Mouse (Mus musculus) splenic B cell, adult 2 months (primary cell): Measurements from ENCODE around the gene Msmp.
A peak's percentile ranks its signal among the peaks of the same experiment; 100 is the strongest.

ENCODE experiments used
- DNase-seq: peaks from one replicate; pipeline ENCODE4 v3.0.0-alpha.2; 2011; ENCODE audit warnings: low read depth, low spot score
- H3K27me3 ChIP-seq: 2 replicates; pipeline ENCODE4 v1.6.1; 2012; ENCODE audit warnings: mild to moderate bottlenecking, low read length, moderate library complexity, mixed read lengths; ENCODE audit not compliant: control insufficient read depth, poor library complexity, insufficient read depth, severe bottlenecking
- H3K36me3 ChIP-seq: 2 replicates; pipeline ENCODE4 v1.6.1; 2012; ENCODE audit warnings: mild to moderate bottlenecking, low read length, moderate library complexity, mixed read lengths; ENCODE audit not compliant: control insufficient read depth, poor library complexity, insufficient read depth, severe bottlenecking

Gene Msmp

GRCm38 (mm10) chr4:43579731-43580130 lies 4.6 kb downstream of the Msmp start:
- no peak for DNase-seq
- Histone ChIP-seq H3K27me3 (no peaks in the 10 kb centered on the region), H3K36me3 (peaks cover 1% of the 10 kb centered on the region)

GRCm38 (mm10) chr4:43579256-43579655 lies 5.0 kb downstream of the Msmp start:
- Histone ChIP-seq H3K27me3 (no peaks in the 10 kb centered on the region), H3K36me3 (peaks cover 1% of the 10 kb centered on the region)
- no peak for DNase-seq

- peak; percentile 81 for DNase-seq
- H3K27me3 ChIP-seq, result no peaks in the 10 kb centered on the region
- peaks cover 1% of the 10 kb centered on the region for H3K36me3 ChIP-seq
These were observed 5.7 kb downstream of the Msmp start, which contains the start of the genes Rgp1 and Gba2 for GRCm38 (mm10) chr4:43578376-43579204. Rgp1 (plus strand) TSS chr4:43578715. Gba2 (minus strand) TSS chr4:43578873.

- Histone ChIP-seq H3K27me3 (no peaks in the 10 kb centered on the region), H3K36me3 (peaks cover 1% of the 10 kb centered on the region; the same call in 1 of the 2 replicates)
- no peak for DNase-seq
These were observed 6.9 kb downstream of the Msmp start for GRCm38 (mm10) chr4:43577237-43577881.

GRCm38 (mm10) chr4:43575356-43575755 lies 8.9 kb downstream of the Msmp start:
- DNase-seq, result no peak
- Histone ChIP-seq H3K27me3 (no peaks in the 10 kb centered on the region), H3K36me3 (peaks cover 5% of the 10 kb centered on the region; the same call in 1 of the 2 replicates)

GRCm38 (mm10) chr4:43573561-43573960 lies 10.7 kb downstream of the Msmp start:
- Histone ChIP-seq H3K36me3 (peaks cover 12% of the 10 kb centered on the region), H3K27me3 (no peaks in the 10 kb centered on the region)
- no peak for DNase-seq

- Histone ChIP-seq H3K27me3 (no peaks in the 10 kb centered on the region), H3K36me3 (peaks cover 20% of the 10 kb centered on the region)
- peak; percentile 19 for DNase-seq
These were observed 12.8 kb downstream of the Msmp start for GRCm38 (mm10) chr4:43571395-43572045.

- peaks cover 24% of the 10 kb centered on the region for H3K36me3 ChIP-seq
- no peak for DNase-seq
- H3K27me3 ChIP-seq, result no peaks in the 10 kb centered on the region
These were observed 17.2 kb downstream of the Msmp start for GRCm38 (mm10) chr4:43567140-43567539.

GRCm38 (mm10) chr4:43564231-43564630 lies 20.1 kb downstream of the Msmp start:
- Histone ChIP-seq H3K27me3 (no peaks in the 10 kb centered on the region), H3K36me3 (peaks cover 12% of the 10 kb centered on the region)
- no peak for DNase-seq

- Histone ChIP-seq H3K27me3 (no peaks in the 10 kb centered on the region), H3K36me3 (peaks cover 11% of the 10 kb centered on the region)
- no peak for DNase-seq
These were observed 20.8 kb downstream of the Msmp start for GRCm38 (mm10) chr4:43563601-43563875.

GRCm38 (mm10) chr4:43562769-43563600 lies 21.3 kb downstream of the Msmp start:
- peaks cover 11% of the 10 kb centered on the region for H3K36me3 ChIP-seq
- peak; percentile 43 for DNase-seq
- no peaks in the 10 kb centered on the region for H3K27me3 ChIP-seq

- Histone ChIP-seq H3K27me3 (no peaks in the 10 kb centered on the region), H3K36me3 (peaks cover 4% of the 10 kb centered on the region)
- DNase-seq, result peak; percentile 95
These were observed 22.1 kb downstream of the Msmp start, which contains the start of the genes Creb3 and Tln1 for GRCm38 (mm10) chr4:43561997-43562768. Creb3 (plus strand) TSS chr4:43562332. Tln1 (minus strand) TSS chr4:43562691.

- no peak for DNase-seq
- peaks cover 4% of the 10 kb centered on the region for H3K36me3 ChIP-seq
- H3K27me3 ChIP-seq, result no peaks in the 10 kb centered on the region
These were observed 22.8 kb downstream of the Msmp start for GRCm38 (mm10) chr4:43561436-43561996.
